Comparison of ENCODE assay signal across 10 mouse cellular contexts in genomic region chr1:50928776-50929175, GRCm38 (mm10). TPM values are rescaled to one million over a fixed set of nuclear protein-coding genes. Genes with fewer than 3 reads are reported as not detected.
DNase-seq lines count a peak whose midpoint lies in the region; ATAC-seq and TF ChIP-seq lines count a peak whose summit lies in the region.
"Had no signal": no experiment of that assay in that cellular context is flagged by ENCODE, and none has a peak within 500 bp of the region (broad histone marks: within the 10 kb centered on the region; RNA-seq: fewer than 3 reads in every experiment).

No protein-coding gene starts in this region.

- no peaks in the 10 kb centered on the region for H3K9me3 ChIP-seq in liver, postnatal 0 days (ENCODE audit: low read length)
- no peaks in the 10 kb centered on the region for H3K9me3 ChIP-seq in liver, embryonic 11.5 days (ENCODE audit: control insufficient read depth, low read length)
- no peaks in the 10 kb centered on the region for H3K9me3 ChIP-seq in embryonic facial prominence, embryonic 14.5 days (ENCODE audit: control insufficient read depth, low read length)
- H3K9me3 ChIP-seq in intestine, embryonic 16.5 days (ENCODE audit: control insufficient read depth, low read length) = no peaks in the 10 kb centered on the region
- H3K9me3 ChIP-seq in neural tube, embryonic 15.5 days (replicated peaks) = no peaks in the 10 kb centered on the region

- 26% methylated on average over 3 of the region's 3 CpGs for WGBS in liver, postnatal 0 days (ENCODE audit: insufficient replicate concordance)
- 32% methylated on average over 2 of the region's 3 CpGs for WGBS in liver, embryonic 11.5 days
- WGBS in embryonic facial prominence, embryonic 14.5 days = 18% methylated on average over 3 of the region's 3 CpGs
- WGBS in intestine, embryonic 16.5 days = 21% methylated on average over 3 of the region's 3 CpGs
- WGBS in neural tube, embryonic 15.5 days = 13% methylated on average over 3 of the region's 3 CpGs

- TF ChIP-seq CTCF in liver, postnatal 0 days (IDR thresholded peaks at IDR 0.05; ENCODE audit: low read depth) = no peak

- DNase-seq in liver, postnatal 0 days = peak; percentile 16
- DNase-seq in liver, embryonic 11.5 days (ENCODE audit: low spot score) = no peak
- no peak for DNase-seq in embryonic facial prominence, embryonic 14.5 days (ENCODE audit: low spot score)
- DNase-seq in kidney, adult 18-20 months = no peak
- no peak for DNase-seq in yolk sac, embryonic 10.5 days (ENCODE audit: low spot score)
- no peak for DNase-seq in layer of hippocampus, adult 9-11 months
- DNase-seq: kidney, postnatal 10 days; lung, adult 18-20 months had no signal

- no peak for TF ChIP-seq EP300 in liver, postnatal 0 days (IDR thresholded peaks at IDR 0.05; ENCODE audit: low read depth)

- H3K27ac ChIP-seq in liver, postnatal 0 days (ENCODE audit: low read depth) = no peak overlapping the region
- no peak overlapping the region for H3K27ac ChIP-seq in liver, embryonic 11.5 days (ENCODE audit: low read depth, low read length)
- H3K27ac ChIP-seq in embryonic facial prominence, embryonic 14.5 days (replicated peaks; ENCODE audit: low read depth, low read length) = no peak overlapping the region
- no peak overlapping the region for H3K27ac ChIP-seq in intestine, embryonic 16.5 days (ENCODE audit: low read length)
- no peak overlapping the region for H3K27ac ChIP-seq in neural tube, embryonic 15.5 days (replicated peaks)

- H3K4me2 ChIP-seq in liver, postnatal 0 days (ENCODE audit: low read depth, low read length) = no peak overlapping the region
- no peak overlapping the region for H3K4me2 ChIP-seq in liver, embryonic 11.5 days
- H3K4me2 ChIP-seq in embryonic facial prominence, embryonic 14.5 days (ENCODE audit: low read depth, low read length) = peak overlapping the region; percentile 99
- no peak overlapping the region for H3K4me2 ChIP-seq in intestine, embryonic 16.5 days (ENCODE audit: low read depth, low read length)
- peak overlapping the region; percentile 92 for H3K4me2 ChIP-seq in neural tube, embryonic 15.5 days

- no peak for ATAC-seq in liver, postnatal 0 days
- ATAC-seq in liver, embryonic 11.5 days (replicated peaks; ENCODE audit: low FRiP score) = no peak
- no peak for ATAC-seq in embryonic facial prominence, embryonic 14.5 days (ENCODE audit: low read depth)
- ATAC-seq in intestine, embryonic 16.5 days = no peak
- ATAC-seq in neural tube, embryonic 15.5 days (ENCODE audit: low FRiP score) = no peak

- H3K36me3 ChIP-seq in liver, postnatal 0 days (replicated peaks; ENCODE audit: insufficient read depth, low read length) = no peaks in the 10 kb centered on the region
- no peaks in the 10 kb centered on the region for H3K36me3 ChIP-seq in liver, embryonic 11.5 days (ENCODE audit: control insufficient read depth, insufficient read depth, low read length)
- H3K36me3 ChIP-seq in embryonic facial prominence, embryonic 14.5 days (ENCODE audit: control insufficient read depth, insufficient read depth, low read length) = no peaks in the 10 kb centered on the region
- H3K36me3 ChIP-seq in intestine, embryonic 16.5 days (ENCODE audit: control insufficient read depth, insufficient read depth, low read length) = no peaks in the 10 kb centered on the region
- no peaks in the 10 kb centered on the region for H3K36me3 ChIP-seq in neural tube, embryonic 15.5 days

- H3K4me1 ChIP-seq in liver, postnatal 0 days (ENCODE audit: insufficient read depth) = peaks cover 10% of the 10 kb centered on the region; the same call in 1 of the 2 replicates
- no peaks in the 10 kb centered on the region for H3K4me1 ChIP-seq in liver, embryonic 11.5 days (replicated peaks; ENCODE audit: control insufficient read depth, insufficient read depth, low read length)
- peaks cover 4% of the 10 kb centered on the region; the same call in 1 of the 2 replicates for H3K4me1 ChIP-seq in embryonic facial prominence, embryonic 14.5 days (ENCODE audit: control insufficient read depth, insufficient read depth, low read length)
- H3K4me1 ChIP-seq in intestine, embryonic 16.5 days (ENCODE audit: control insufficient read depth, insufficient read depth, low read length) = peaks cover 9% of the 10 kb centered on the region; the same call in 1 of the 2 replicates
- peaks cover 6% of the 10 kb centered on the region; the same call in 1 of the 2 replicates for H3K4me1 ChIP-seq in neural tube, embryonic 15.5 days

- H3K4me3 ChIP-seq in liver, postnatal 0 days (ENCODE audit: low read depth, low read length) = no peak overlapping the region
- H3K4me3 ChIP-seq in liver, embryonic 11.5 days (ENCODE audit: low read depth, low read length) = no peak overlapping the region
- peak overlapping the region; percentile 17; the same call in 1 of the 2 replicates for H3K4me3 ChIP-seq in embryonic facial prominence, embryonic 14.5 days (ENCODE audit: low read depth, low read length)
- H3K4me3 ChIP-seq in intestine, embryonic 16.5 days (ENCODE audit: low read length) = 0 out of 2 replicates have a peak overlapping the region, but pooled peaks have one; percentile 12
- peak overlapping the region; percentile 52 for H3K4me3 ChIP-seq in neural tube, embryonic 15.5 days (replicated peaks)

- H3K9ac ChIP-seq in liver, postnatal 0 days (replicated peaks) = no peak overlapping the region
- H3K9ac ChIP-seq in liver, embryonic 11.5 days (ENCODE audit: low read depth, low read length) = no peak overlapping the region
- no peak overlapping the region for H3K9ac ChIP-seq in embryonic facial prominence, embryonic 14.5 days (ENCODE audit: low read depth, low read length)
- no peak overlapping the region for H3K9ac ChIP-seq in intestine, embryonic 16.5 days (ENCODE audit: low read depth, low read length)
- H3K9ac ChIP-seq in neural tube, embryonic 15.5 days (replicated peaks) = peak overlapping the region; percentile 47

- H3K27me3 ChIP-seq in liver, postnatal 0 days (ENCODE audit: insufficient read depth, low read length) = peaks cover 34% of the 10 kb centered on the region
- peaks cover 40% of the 10 kb centered on the region for H3K27me3 ChIP-seq in liver, embryonic 11.5 days (replicated peaks; ENCODE audit: control insufficient read depth, insufficient read depth, low read length)
- peaks cover 48% of the 10 kb centered on the region for H3K27me3 ChIP-seq in embryonic facial prominence, embryonic 14.5 days (replicated peaks; ENCODE audit: control insufficient read depth, insufficient read depth, low read length)
- peaks cover 5% of the 10 kb centered on the region; the same call in 1 of the 2 replicates for H3K27me3 ChIP-seq in intestine, embryonic 16.5 days (replicated peaks; ENCODE audit: control insufficient read depth, insufficient read depth, low read length)
- H3K27me3 ChIP-seq in neural tube, embryonic 15.5 days (replicated peaks) = no peaks in the 10 kb centered on the region

RNA-seq across cellular contexts. Expression of gene Tmeff2, which starts 28.3 kb away (rescaled TPM):
- 0.50 and 0.59 TPM in 2 replicates for polyA plus RNA-seq in liver, postnatal 0 days (2015; fragmentation: Nextera tagmentation; extraction: Ambion mirVana)
- polyA plus RNA-seq in liver, embryonic 11.5 days (2014; fragmentation: Nextera tagmentation; extraction: Ambion mirVana) = 1.1 and 1.5 TPM in 2 replicates
- 26.3 and 37.1 TPM in 2 replicates for polyA plus RNA-seq in embryonic facial prominence, embryonic 14.5 days (2014; fragmentation: Nextera tagmentation; extraction: Ambion mirVana)
- polyA plus RNA-seq in intestine, embryonic 16.5 days (2015; fragmentation: Nextera tagmentation; extraction: Ambion mirVana) = 9.9 and 10.7 TPM in 2 replicates
- 80.6 and 95.3 TPM in 2 replicates for polyA plus RNA-seq in neural tube, embryonic 15.5 days (2015; fragmentation: Nextera tagmentation; extraction: Ambion mirVana)

Comparison
In these comparisons a context has a peak if more than half of its experiments do, and no peak if none do; other contexts are left out.
1. H3K4me2 ChIP-seq: peak in embryonic facial prominence, embryonic 14.5 days (single experiment) and neural tube, embryonic 15.5 days (single experiment); none in liver, postnatal 0 days (single experiment), liver, embryonic 11.5 days (single experiment) and intestine, embryonic 16.5 days (single experiment).
2. H3K4me3 ChIP-seq: peak in embryonic facial prominence, embryonic 14.5 days (single experiment), intestine, embryonic 16.5 days (single experiment) and neural tube, embryonic 15.5 days (single experiment); none in liver, postnatal 0 days (single experiment) and liver, embryonic 11.5 days (single experiment).